Mouse (Mus musculus) liver, adult 2 months (tissue): ENCODE data around the gene Gm28308. TPM values are rescaled to one million over a fixed set of nuclear protein-coding genes. Genes with fewer than 3 reads are reported as not detected.

Experiments used
- DNase-seq: peaks from one replicate; pipeline ENCODE4 v3.0.0-alpha.2; 2011; ENCODE audit warnings: low read depth, low spot score; ENCODE audit errors: extremely low read depth
- H3K27ac ChIP-seq: fragments of 200-500 bp; replicated peaks from 2 replicates; pipeline ENCODE4 v1.5.1; 2012; ENCODE audit warnings: low read depth, mild to moderate bottlenecking, control low read depth, inconsistent platforms, low read length; ENCODE audit not compliant: insufficient read depth
- H3K27me3 ChIP-seq: fragments of 200-500 bp; 2 replicates; pipeline ENCODE4 v1.6.1; 2012; ENCODE audit warnings: mild to moderate bottlenecking, moderate library complexity, low read length, inconsistent platforms; ENCODE audit not compliant: control insufficient read depth, insufficient read depth
- H3K36me3 ChIP-seq: fragments of 200-500 bp; 2 replicates; pipeline ENCODE4 v1.6.1; 2012; ENCODE audit warnings: low read length, inconsistent platforms; ENCODE audit not compliant: control insufficient read depth, insufficient read depth
- H3K4me1 ChIP-seq: fragments of 200-500 bp; 2 replicates; pipeline ENCODE4 v1.6.1; 2011; ENCODE audit warnings: low read length; ENCODE audit not compliant: control insufficient read depth, insufficient read depth
- H3K4me3 ChIP-seq: fragments of 200-500 bp; 2 replicates; pipeline ENCODE4 v1.5.1; 2011; ENCODE audit warnings: low read depth, mild to moderate bottlenecking, control low read depth, low read length, moderate library complexity; ENCODE audit not compliant: insufficient read depth
- H3K79me2 ChIP-seq: fragments of 200-500 bp; 2 replicates; pipeline ENCODE4 v1.6.1; 2012; ENCODE audit warnings: inconsistent platforms, mild to moderate bottlenecking, low read length, moderate library complexity; ENCODE audit not compliant: control insufficient read depth, insufficient read depth
- H3K9ac ChIP-seq: fragments of 200-500 bp; 2 replicates; pipeline ENCODE4 v1.6.1; 2012; ENCODE audit warnings: low read depth, mild to moderate bottlenecking, control low read depth, inconsistent platforms, low read length
- CTCF ChIP-seq: fragments of 200-500 bp; IDR thresholded peaks from 2 replicates; pipeline ENCODE4 v1.5.1; 2011; ENCODE audit warnings: low read depth, low read length, control low read depth
- POLR2A ChIP-seq: fragments of 200-500 bp; IDR thresholded peaks from 2 replicates; pipeline ENCODE4 v1.6.1; 2011; ENCODE audit warnings: low read length, control low read depth; ENCODE audit not compliant: insufficient read depth; ENCODE audit errors: extremely low read depth
- WGBS: fragments of 180-500 bp; shearing (Covaris S2); methylation state at CpG from one replicate; pipeline ENCODE4 v1.1.7; 2018; 5-methylcytosine and 5-hydroxymethylcytosine counted together
- polyA plus RNA-seq: library from polyadenylated mRNA; depleted of rRNA; stranded (reverse); fragments of >200 nt; gene quantifications from 2 replicates; pipeline ENCODE4 v1.2.3, GENCODE M21; 2012
- total RNA-seq: library from RNA; depleted of rRNA; stranded (reverse); fragments of >200 nt; gene quantifications from 2 replicates; pipeline ENCODE4 v1.2.3, GENCODE M21; 2014

The Gm28308 gene
- total and polyA plus RNA-seq, 2 experiments = not detected

DNA sequence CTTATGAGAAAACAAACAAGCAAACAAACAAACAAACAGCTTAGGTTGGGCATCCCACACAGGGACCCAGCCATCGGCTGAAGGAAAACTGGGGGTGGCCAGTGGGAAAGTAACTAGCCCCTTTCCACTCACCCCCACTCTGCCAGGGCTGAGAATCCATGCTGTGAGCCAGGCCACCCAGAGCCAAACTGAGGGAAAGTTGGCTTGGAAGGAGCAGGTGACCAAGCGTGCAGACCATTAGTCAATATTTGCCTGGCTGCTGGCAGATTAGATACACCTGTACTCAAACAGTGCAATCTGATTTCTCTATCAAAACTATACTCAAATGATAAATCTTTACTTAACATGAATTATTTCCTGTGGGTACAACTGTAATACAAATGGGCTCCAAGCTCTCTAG lies 31.1 kb downstream of the Gm28308 start:
- TF ChIP-seq POLR2A (no peak), CTCF (no peak)
- Histone ChIP-seq H3K9ac (no peak overlapping the region), H3K27ac (no peak overlapping the region), H3K79me2 (no peaks in the 10 kb centered on the region), H3K4me1 (no peaks in the 10 kb centered on the region), H3K4me3 (no peak overlapping the region), H3K36me3 (no peaks in the 10 kb centered on the region), H3K27me3 (peaks cover 21% of the 10 kb centered on the region)
- no peak for DNase-seq
- 21% methylated on average over 2 of the region's 2 CpGs for WGBS

DNA sequence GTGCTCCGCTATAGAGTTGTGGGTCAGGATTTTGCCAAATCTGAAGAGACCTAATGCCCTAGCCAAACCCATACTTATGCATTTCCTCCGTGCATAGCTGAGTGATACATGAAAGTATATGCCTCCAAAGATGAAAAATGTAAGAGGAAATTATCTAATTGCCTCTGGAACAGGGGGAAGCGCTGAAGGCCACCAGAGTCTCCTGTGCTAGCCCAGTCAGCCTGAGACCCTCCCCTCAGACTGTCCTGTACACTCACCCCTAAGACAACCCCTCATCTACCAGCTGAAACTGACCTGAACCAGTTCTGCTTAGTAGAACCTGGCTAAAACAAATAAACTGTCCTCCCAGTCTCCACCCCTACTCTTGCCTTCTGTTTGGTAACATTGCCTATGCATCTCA lies 32.4 kb downstream of the Gm28308 start:
- 66% methylated on average over 3 of the region's 3 CpGs for WGBS
- no peak for DNase-seq
- peaks cover 19% of the 10 kb centered on the region for H3K27me3 ChIP-seq
- no peak overlapping the region for H3K4me3 ChIP-seq
- no peak for TF ChIP-seq POLR2A
- no peak for TF ChIP-seq CTCF
- H3K9ac ChIP-seq = no peak overlapping the region
- H3K27ac ChIP-seq = no peak overlapping the region
- H3K36me3 ChIP-seq = no peaks in the 10 kb centered on the region
- no peaks in the 10 kb centered on the region for H3K79me2 ChIP-seq
- no peaks in the 10 kb centered on the region for H3K4me1 ChIP-seq

DNA sequence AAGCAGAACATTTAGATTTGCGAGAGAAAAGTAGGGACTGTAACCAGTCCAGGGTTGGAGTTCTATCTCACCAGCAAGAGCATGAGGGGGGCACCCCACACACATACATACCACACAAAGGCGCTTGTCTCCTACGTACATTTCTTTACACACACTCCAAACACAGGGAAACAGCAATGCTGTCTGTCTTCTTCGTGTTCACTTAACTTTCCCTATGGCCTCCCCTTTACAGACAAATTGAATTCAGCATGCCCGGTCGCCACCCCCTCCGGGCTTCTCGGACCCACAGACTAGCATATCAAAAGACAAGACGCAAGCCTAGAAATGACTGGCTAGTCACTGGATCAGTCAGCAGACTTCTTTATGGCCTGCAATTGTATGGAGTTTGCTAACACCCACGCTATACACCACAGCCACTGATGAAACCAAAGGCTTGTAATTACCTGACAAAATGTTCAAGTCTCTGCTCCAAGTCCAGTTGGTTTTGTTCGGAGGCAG lies 32.9 kb downstream of the Gm28308 start:
- H3K4me3 ChIP-seq = no peak overlapping the region
- WGBS = 46% methylated on average over 11 of the region's 11 CpGs
- H3K36me3 ChIP-seq = no peaks in the 10 kb centered on the region
- DNase-seq = no peak
- H3K4me1 ChIP-seq = no peaks in the 10 kb centered on the region
- H3K27ac ChIP-seq = no peak overlapping the region
- no peaks in the 10 kb centered on the region for H3K79me2 ChIP-seq
- TF ChIP-seq CTCF = no peak
- no peak for TF ChIP-seq POLR2A
- peaks cover 17% of the 10 kb centered on the region for H3K27me3 ChIP-seq
- no peak overlapping the region for H3K9ac ChIP-seq

- no peaks in the 10 kb centered on the region for H3K4me1 ChIP-seq
- 21% methylated on average over 10 of the region's 10 CpGs for WGBS
- no peak overlapping the region for H3K27ac ChIP-seq
- no peak overlapping the region for H3K9ac ChIP-seq
- no peak overlapping the region for H3K4me3 ChIP-seq
- TF ChIP-seq POLR2A (no peak), CTCF (no peak)
- H3K79me2 ChIP-seq = no peaks in the 10 kb centered on the region
- no peak for DNase-seq
- peaks cover 16% of the 10 kb centered on the region for H3K27me3 ChIP-seq
- H3K36me3 ChIP-seq = no peaks in the 10 kb centered on the region
These were observed 33.4 kb downstream of the Gm28308 start for GRCm38 (mm10) chr6:52179690-52180089.

DNA sequence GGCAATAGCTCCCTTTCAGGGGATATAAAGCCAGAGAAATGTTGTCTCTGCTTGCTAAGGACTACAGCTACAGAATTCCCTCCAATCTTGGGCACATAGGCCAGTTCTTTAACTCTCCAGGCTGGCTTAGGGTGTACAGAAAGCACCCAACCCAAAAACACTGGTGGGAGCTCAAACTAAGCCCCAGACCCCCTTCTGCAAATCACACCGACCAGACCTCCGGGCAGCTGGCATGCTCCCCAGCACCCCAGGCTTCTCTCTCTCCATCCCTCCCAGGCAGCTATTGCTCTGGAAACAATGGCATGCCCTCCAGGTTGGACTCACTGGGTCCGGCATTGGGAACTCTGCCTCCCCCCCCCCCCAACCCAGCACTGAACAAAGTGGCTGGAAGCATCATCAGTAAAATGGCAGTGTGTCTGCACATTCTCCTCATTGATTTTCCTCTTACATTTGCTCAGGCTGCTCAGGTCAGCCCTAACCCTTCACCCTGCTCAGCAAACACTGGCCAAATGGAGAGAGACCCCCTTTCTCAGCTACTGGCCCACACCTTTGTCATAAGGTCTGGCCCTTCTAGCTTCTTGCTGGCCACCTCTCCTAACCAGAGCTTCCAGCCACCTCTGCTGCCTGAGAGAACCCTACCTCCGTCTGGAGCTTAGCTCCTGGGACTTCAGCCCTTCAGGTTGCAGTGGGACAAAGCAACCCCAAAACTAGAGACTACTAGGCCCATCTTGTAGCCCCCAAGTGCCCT lies 34.0 kb downstream of the Gm28308 start:
- H3K4me1 ChIP-seq = no peaks in the 10 kb centered on the region
- no peaks in the 10 kb centered on the region for H3K36me3 ChIP-seq
- DNase-seq = no peak
- no peaks in the 10 kb centered on the region for H3K79me2 ChIP-seq
- no peak overlapping the region for H3K4me3 ChIP-seq
- no peak overlapping the region for H3K27ac ChIP-seq
- H3K9ac ChIP-seq = no peak overlapping the region
- H3K27me3 ChIP-seq = peaks cover 12% of the 10 kb centered on the region
- TF ChIP-seq CTCF (no peak), POLR2A (no peak)
- 28% methylated on average over 4 of the region's 4 CpGs for WGBS

- Histone ChIP-seq H3K4me1 (no peaks in the 10 kb centered on the region), H3K36me3 (no peaks in the 10 kb centered on the region), H3K4me3 (no peak overlapping the region), H3K27ac (no peak overlapping the region), H3K27me3 (peaks cover 8% of the 10 kb centered on the region; the same call in 1 of the 2 replicates), H3K9ac (no peak overlapping the region), H3K79me2 (no peaks in the 10 kb centered on the region)
- 20% methylated on average over 9 of the region's 9 CpGs for WGBS
- DNase-seq = no peak
- TF ChIP-seq CTCF (no peak), POLR2A (no peak)
These were observed 35.3 kb downstream of the Gm28308 start for GRCm38 (mm10) chr6:52177806-52178205.
